Mouse (Mus musculus): ENCODE results near the gene Emc9.

GRCm38 (mm10) chr14:55567496-55567895, 17.6 kb downstream of the Emc9 start:
- TF ChIP-seq CTCF (IDR thresholded peaks at IDR 0.05; ENCODE audit: control insufficient read depth, insufficient read depth, low read length) (no peak), POLR2A (IDR thresholded peaks at IDR 0.05; ENCODE audit: borderline replicate concordance, control insufficient read depth, low read depth, low read length) (no peak)

Data from bone marrow, adult 2 months (tissue).